Mouse (Mus musculus): ENCODE measurements around the gene Mmp21. TPM values are rescaled to one million over a fixed set of nuclear protein-coding genes. Genes with fewer than 3 reads are reported as not detected.

Mmp21 gene
- total RNA-seq, 2 experiments from 2014 or later: not detected

GRCm38 (mm10) chr7:133637361-133638305 is 42.2 kb downstream of the Mmp21 start, which contains the start of gene Edrf1:
Gene Edrf1 (plus strand): TSS chr7:133637543.
- Histone ChIP-seq H3K4me3 (peak within 1 kb of the TSS; percentile 90), H3K27ac (peak within 1 kb of the TSS; percentile 97)
- intact Hi-C loops (cut with DNase I): loop anchor here (5.0 to 10.0 kb wide), 4 partner anchors 70 to 593 kb away; partner anchors contain the start of genes Bccip, Ctbp2 and Fgfr2
- DNase-seq: peak; percentile 99
- TF ChIP-seq CTCF (IDR thresholded peaks at IDR 0.05): no peak; the same call in 1 of the 2 replicates

DNA sequence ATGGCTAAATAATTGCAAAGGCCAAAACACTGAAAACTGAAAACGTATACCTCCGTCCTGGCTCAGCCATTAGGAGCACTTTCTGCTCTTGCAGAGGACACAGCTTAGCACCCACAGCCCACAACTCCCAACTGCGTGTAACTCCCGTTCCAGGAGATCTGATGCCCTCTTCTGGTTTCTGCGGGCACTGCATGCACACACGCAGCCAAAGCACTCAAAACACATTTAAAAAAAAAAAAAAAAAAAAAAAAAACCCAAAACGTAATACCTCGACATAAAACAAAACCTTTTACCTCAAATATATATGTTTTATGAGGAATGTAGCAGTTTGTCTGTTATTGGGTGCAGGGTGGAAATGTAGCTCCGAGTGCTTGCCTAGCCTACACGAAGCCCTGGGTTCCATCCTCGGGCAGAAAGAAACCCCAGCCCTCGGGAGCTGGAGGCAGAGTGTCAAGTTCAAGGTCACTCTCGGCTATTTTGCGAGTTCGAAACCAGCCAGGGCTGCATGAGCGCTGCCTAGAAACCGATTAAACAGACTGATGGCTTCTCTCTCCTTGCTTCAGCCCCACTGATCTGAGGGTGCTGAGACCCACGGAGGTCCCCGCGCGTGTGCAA is 43.0 kb downstream of the Mmp21 start:
- intact Hi-C loops (cut with DNase I): loop anchor here (5.0 to 10.0 kb wide), 4 partner anchors 70 to 592 kb away; partner anchors contain the start of genes Bccip, Ctbp2 and Fgfr2
- DNase-seq: peak; percentile 90
- TF ChIP-seq CTCF (IDR thresholded peaks at IDR 0.05): peak; percentile 90
- Histone ChIP-seq H3K4me3 (peak overlapping the region; percentile 90), H3K27ac (peak overlapping the region; percentile 97)

DNA sequence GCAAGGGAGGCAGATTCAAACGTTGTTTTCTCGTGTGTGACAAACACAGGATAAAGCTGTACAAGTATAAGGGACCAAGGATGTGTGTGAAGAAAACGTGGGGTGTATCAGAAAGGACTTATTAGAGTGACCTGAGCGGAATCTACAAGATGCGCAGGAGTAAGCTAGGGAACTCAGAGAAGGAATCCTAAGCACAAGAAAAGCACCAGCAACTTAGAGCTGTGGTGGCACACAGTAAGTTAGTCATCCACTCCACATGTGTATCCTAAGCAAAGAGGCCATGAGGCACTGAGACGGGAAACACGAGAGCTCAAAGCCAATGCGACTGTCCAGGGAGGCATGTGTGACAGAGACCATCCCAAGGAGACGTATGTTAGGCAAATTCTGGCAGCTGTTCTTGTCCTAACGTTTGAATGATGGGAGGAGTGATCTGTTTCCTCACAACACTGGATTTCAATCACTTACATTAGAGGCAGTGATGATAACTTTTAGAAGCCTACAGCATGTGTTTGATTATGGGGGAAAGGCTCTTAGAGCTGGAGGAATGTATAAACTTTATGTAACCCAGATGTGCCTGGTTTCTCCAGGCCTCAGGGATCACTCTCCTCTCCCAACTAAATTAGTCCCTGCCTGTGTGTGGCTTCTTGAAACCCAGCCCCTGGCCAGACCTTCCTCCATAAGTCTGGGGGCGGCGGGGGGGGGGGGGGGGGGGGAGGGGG is 44.8 kb downstream of the Mmp21 start:
- H3K4me3 ChIP-seq: no peak overlapping the region
- no peak for TF ChIP-seq CTCF (IDR thresholded peaks at IDR 0.05)
- H3K27ac ChIP-seq: no peak overlapping the region
- no peak for DNase-seq
- intact Hi-C loops (cut with DNase I): loop anchor here (5.0 to 10.0 kb wide), 4 partner anchors 72 to 590 kb away; partner anchors contain the start of genes Bccip, Ctbp2 and Fgfr2

GRCm38 (mm10) chr7:133632476-133632875 is 47.4 kb downstream of the Mmp21 start:
- intact Hi-C loops (cut with DNase I): loop anchor here (10.0 kb wide), 2 partner anchors 448 to 588 kb away; no protein-coding TSS in a partner anchor
- peak; percentile 57 for DNase-seq
- TF ChIP-seq CTCF (IDR thresholded peaks at IDR 0.05): peak; percentile 71
- no peak overlapping the region for H3K4me3 ChIP-seq
- H3K27ac ChIP-seq: no peak overlapping the region

DNA sequence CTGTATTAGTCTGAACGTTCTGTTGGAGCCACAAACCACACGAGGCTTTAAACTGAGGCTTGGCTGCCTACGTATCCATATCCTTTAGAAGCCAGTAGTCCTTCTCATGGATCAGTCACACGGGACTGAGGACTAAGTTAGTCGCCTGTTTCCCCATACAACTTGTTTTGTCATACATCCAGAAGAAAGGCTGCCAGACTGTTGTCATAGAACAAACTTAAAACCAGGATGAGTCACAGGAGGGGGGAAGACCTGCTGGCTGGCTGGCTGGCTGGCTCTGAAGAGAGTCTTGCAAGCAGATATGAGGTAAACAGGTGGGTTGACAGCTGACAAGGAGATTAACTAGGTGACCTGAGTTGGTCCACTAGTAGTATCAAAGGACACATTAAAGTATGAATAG is 49.0 kb downstream of the Mmp21 start:
- no peak overlapping the region for H3K27ac ChIP-seq
- no peak for DNase-seq
- intact Hi-C loops (cut with DNase I): loop anchor here (10.0 kb wide), 2 partner anchors 446 to 586 kb away; no protein-coding TSS in a partner anchor
- no peak overlapping the region for H3K4me3 ChIP-seq
- TF ChIP-seq CTCF (IDR thresholded peaks at IDR 0.05): no peak

GRCm38 (mm10) chr7:133627184-133627936 is 52.5 kb downstream of the Mmp21 start:
- TF ChIP-seq CTCF (IDR thresholded peaks at IDR 0.05): no peak

More at GRCm38 (mm10) chr7:133627184-133627936, 52.5 kb downstream of the Mmp21 start:
- Histone ChIP-seq H3K27ac (no peak overlapping the region), H3K4me3 (no peak overlapping the region)
- DNase-seq: no peak
- intact Hi-C loops (cut with DNase I): no loop called here

Other genes with a start within 250 kb of the Mmp21 start
- gene Tex36, start 77.9 kb downstream of the Mmp21 start, total RNA-seq (2021): not detected
- 1 to 10 TPM; 8.5 TPM for gene Edrf1, start 42.5 kb downstream of the Mmp21 start, total RNA-seq (2021)
- 10 to 100 TPM; 80.2 to 81.9 TPM for gene Bccip, start 29.3 kb upstream of the Mmp21 start, total RNA-seq (2021)
- gene Uros, start 30.0 kb upstream of the Mmp21 start, total RNA-seq (2021): 10 to 100 TPM; 14.2 to 17.0 TPM
- gene Fank1, start 96.8 kb upstream of the Mmp21 start, total RNA-seq (2021): not detected
- gene Dhx32, start 102.7 kb upstream of the Mmp21 start, total RNA-seq (2021): 10 to 100 TPM; 33.7 to 50.1 TPM

Data from gastrocnemius, adult 2 months (tissue).